Mouse (Mus musculus) fat pad, adult 2 months (tissue): ENCODE data around the gene Prrc2a.

Experiments used
- DNase-seq: peaks from one replicate; pipeline ENCODE4 v3.0.0-alpha.2; 2011; ENCODE audit warnings: low read depth, low spot score; ENCODE audit errors: extremely low read depth

Prrc2a gene

DNA sequence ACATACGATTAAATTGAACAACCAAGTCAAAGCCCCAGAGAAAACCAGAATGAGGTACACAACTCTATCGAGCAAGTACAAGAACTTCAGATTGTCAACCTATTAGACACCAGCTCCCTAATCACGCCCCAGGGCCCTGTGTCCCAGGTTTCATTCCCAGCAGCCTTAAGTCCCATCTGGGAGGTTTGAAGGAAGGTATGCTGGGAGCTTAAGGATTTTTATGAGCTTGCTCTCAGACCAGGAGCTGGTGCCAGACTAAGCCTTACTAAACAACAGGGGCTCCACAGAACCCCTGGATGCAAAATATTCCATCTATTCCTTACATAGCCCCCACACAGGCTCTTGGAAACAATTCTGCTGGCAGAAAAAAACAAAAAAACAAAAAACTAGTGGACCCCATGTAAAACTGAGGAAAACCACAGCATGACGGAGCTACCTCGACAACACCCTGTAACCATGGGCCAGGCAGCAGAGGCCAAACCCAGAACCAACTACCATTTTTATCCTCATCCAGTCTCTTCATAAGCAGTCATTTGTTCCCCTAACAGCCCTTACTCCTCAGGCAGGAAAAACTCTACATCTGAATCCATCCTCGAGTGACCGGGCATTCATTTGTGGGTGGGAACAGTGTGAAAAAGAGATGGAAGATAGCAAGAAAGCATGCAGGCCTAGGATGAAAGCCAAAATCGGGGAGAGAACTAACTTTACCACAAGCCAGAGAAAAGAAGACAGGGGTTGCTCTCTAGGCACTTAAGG is 1.2 kb downstream of the Prrc2a start:
- no peak for DNase-seq

DNA sequence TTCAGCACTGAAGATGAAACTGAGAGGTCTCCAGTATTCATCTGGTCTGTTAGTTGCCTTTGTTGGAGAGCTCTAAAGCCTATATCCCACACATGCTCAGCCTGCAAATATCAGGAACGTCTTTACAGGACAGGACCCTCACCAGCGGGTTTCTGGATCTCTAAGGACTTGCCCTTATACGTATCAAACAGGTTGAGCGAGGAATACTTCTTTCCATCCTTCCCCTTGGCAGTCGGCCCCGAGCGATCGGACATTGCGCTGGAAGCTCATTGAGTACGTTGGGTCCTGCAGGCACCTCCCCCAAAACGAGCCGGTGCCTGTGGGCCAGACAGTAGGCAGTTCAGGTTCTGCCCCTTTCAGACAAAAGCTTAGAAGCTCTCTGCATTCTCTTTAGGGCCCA is 2.0 kb downstream of the Prrc2a start:
- no peak for DNase-seq

DNA sequence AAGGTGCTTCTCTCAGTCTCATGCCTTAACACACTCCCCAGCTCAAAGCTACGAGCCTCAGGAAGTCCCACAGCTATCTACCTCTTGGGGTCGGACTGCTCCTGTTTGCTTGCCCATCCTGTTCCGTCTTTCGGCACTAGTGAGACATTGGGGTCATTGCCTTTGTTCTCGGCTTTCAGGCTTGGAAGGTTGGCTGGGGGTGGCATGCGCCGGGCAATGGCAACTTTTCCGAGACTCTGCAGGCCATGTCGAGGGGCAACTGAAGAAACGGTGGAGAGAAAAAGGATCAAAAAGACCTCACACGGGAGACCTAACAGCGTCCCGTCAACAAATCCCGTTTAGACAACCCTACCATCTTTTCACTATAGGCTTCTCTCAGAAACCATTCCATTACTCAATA is 2.6 kb downstream of the Prrc2a start:
- no peak for DNase-seq

DNA sequence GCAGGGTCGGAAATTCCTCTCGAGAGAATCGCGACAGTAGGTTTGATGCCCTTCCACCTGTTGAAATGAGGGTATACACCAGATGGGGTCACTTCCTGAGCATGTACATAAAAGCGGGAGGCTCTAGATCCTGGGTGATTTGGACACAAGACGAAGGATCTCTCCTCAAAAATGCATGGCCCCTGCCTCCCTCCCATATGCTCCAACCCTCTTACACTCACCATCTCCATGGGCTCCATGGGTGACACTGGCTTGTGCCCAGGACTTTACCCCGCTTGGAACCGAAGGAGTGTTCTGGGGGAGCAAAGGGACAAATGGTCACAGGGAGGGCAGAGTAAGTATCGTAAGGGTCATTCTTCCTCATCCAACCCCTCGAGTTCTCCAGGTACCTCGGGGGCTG is 3.3 kb downstream of the Prrc2a start:
- no peak for DNase-seq

DNA sequence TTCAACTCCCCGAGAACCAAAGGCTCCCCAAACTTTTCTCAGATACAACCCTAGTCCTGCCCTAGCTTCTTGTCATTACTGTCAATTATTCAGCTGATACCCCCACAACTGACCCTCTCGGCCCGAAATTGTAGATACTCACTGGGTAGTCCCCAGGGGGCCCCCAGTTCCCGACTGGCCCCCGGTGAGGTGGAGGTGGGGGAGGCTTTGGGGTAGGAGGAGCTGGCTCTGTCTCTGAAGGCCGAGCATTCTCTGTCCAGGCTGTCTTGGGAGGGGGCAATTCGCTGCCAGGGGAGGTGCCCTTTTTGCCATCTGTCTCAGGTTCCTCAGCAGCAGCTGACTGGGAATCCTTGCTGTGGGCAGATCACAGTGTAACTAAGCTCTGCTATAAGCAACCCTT is 5.1 kb downstream of the Prrc2a start:
- no peak for DNase-seq

- no peak for DNase-seq
These were observed 5.7 kb downstream of the Prrc2a start for GRCm38 (mm10) chr17:35158850-35159593.

DNA sequence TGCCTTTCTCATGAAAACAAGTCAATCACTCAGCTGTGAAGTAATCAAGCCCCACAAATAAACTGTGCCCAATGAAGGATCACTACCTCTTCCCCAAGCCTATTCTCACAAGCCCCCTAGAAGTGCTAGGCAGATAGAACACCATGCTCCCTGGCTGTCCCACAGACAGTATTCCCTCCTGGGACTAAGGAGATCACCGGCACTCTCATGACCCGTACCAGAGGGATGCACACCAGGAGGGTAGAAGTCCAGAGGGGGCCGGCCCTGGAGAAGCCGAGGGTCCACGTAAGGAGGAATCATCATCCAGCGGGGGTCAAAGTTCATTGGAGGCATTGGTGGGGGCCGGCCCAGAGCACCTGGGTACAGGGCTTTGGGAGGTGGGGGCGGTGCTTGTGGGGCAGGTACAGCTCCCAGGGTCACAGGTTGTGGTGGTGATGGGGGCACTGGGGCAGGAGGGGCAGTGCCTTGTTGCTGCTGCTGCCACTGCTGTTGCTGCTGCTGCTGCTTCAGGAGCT is 7.0 kb downstream of the Prrc2a start:
- DNase-seq = no peak

GRCm38 (mm10) chr17:35157254-35157653 is 7.4 kb downstream of the Prrc2a start:
- no peak for DNase-seq

- no peak for DNase-seq
These were observed 8.1 kb downstream of the Prrc2a start for GRCm38 (mm10) chr17:35156461-35157200.

- no peak for DNase-seq
These were observed 9.2 kb downstream of the Prrc2a start for GRCm38 (mm10) chr17:35155451-35155850.

GRCm38 (mm10) chr17:35154616-35155015 is 10.1 kb downstream of the Prrc2a start:
- DNase-seq = no peak

GRCm38 (mm10) chr17:35153931-35154330 is 10.8 kb downstream of the Prrc2a start:
- DNase-seq = no peak

GRCm38 (mm10) chr17:35153077-35153476 is 11.6 kb downstream of the Prrc2a start:
- no peak for DNase-seq

DNA sequence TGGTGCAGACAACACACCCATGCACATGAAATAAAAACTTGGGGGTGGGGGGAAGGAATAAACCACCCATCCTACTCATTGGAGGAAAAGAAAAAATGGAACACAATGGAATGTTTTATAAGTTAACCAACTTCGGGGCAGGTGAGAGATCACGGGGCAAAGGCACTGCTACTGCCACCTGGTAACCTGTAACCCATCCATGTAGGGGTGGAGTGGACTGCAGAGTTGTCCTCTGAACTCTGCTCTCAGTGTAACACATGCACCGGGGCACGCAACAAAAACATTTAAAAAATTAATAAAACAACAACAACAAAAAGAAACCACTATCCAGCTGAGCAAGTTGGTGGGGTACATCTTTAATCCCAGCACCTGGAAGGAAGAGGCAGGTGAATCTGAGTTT is 12.6 kb downstream of the Prrc2a start:
- DNase-seq = no peak

- no peak for DNase-seq
These were observed 16.6 kb downstream of the Prrc2a start for GRCm38 (mm10) chr17:35147922-35148639.

DNA sequence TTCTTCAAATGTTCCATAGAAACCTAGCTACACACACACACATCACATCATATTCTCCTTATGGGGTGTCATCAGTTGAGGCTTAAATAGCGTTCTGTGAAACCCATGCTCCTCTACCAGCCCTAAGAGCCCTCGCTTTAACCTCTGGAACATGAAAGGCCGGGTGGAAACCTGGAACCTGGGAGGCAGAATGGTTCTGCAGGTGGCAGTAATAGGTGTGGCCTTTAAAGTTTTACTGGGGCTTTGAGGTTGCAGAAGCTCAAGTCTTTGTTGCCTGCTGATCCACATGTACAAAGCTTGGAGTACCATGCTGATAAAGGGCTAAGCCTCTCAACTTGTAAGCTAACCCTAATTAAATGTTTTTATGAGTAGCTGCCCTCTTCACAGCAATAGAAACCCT is 17.3 kb downstream of the Prrc2a start:
- no peak for DNase-seq

DNA sequence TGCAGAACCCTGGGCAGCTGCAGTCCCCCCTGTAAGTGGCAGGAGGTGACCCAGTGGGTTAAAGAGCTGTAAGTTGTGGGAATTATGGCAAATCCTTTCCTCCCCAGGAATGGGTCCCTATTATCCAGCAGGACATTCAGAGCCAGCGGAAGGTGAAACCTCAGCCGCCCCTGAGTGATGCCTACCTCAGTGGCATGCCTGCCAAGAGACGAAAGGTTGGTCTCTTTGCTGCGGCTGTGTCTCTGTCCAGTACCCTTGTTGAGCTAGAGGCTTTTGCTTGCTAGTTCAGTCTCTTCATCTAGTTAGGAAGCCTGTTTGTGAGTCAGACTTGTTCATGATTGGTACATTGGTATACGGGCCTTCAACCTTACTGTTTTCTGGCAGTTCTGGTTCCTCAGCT is 18.6 kb downstream of the Prrc2a start:
- no peak for DNase-seq

GRCm38 (mm10) chr17:35141971-35142370 is 22.7 kb downstream of the Prrc2a start:
- DNase-seq = no peak

DNA sequence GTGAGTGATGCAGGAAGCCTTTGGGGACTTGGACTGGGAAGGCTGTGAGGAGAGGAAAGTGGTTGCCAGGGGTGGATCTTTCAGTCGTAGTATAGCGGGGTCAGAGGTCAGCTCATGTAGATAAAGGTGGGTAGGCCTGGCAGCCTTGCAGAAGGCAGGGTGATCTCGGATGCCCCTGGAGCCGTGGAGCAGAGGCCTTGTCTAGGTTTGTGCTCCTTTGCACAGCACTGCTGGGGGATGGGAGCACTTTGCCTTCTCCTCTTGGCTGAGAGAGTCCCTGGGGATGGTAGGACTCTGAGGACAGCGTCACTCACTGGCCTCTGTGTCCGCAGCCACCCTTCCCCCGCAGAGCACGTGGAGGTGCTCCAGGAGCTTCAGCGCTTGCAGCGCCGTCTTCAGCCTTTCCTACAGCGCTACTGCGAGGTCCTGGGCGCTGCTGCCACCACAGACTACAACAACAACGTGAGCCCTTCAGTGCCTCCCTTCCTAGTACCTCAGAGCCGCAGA is 24.2 kb downstream of the Prrc2a start:
- no peak for DNase-seq

- DNase-seq = no peak
These were observed 25.4 kb downstream of the Prrc2a start for GRCm38 (mm10) chr17:35139269-35139668.
